In the genomic region with DNA sequence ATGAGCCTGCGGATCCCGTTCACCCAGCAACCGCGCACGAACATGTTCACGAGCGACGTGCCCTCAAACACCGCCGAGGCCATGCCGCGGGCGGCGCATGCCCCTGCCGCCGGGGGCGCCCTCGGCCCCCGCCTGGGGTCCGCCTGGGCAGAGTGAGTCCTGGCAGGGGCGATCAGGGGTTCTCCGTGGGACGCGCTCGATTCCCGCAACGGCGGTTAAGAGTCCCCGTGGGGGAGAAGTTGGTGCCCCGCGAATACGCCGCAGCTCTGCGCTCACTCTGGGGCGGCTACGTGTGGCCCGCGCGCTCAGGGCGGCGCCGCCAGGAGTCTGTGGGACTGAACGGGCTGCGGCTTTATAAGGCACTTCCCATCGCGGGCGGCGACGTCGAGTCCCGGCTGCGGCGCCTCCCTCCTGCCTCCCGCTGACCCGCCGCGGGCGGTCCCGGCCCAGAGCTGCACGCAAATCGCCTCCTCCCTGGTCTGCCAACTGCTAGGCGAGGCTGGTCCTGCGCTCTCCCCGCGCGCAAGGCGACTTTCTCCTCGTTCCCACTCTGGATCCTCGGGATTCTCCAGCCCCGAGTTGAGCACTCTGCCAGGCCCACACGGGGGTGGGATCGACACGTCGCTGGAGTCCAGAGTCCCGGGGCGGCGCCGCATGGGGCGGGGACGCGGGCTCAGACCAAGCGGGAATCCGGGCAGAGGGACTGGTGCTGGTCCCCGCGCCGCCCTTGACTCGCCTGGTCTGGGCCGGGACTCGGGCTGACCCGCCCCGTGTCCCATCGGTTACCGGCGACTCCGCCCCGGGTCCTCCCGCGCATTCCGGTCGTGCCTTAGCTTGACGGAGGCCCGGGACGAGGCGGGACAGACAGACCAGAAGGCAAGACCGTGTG, we compare ENCODE assay signal across 9 mouse cellular contexts. TPM values are rescaled to one million over a fixed set of nuclear protein-coding genes. Genes with fewer than 3 reads are reported as not detected.
DNase-seq lines count a peak whose midpoint lies in the region; ATAC-seq and TF ChIP-seq lines count a peak whose summit lies in the region.
"Had no signal": no experiment of that assay in that cellular context is flagged by ENCODE, and none has a peak within 500 bp of the region (broad histone marks: within the 10 kb centered on the region; RNA-seq: fewer than 3 reads in every experiment).

No protein-coding gene starts in this region.

- no peak overlapping the region for H3K27ac ChIP-seq in forebrain, embryonic 13.5 days
- peak overlapping the region; percentile 90 for H3K27ac ChIP-seq in heart, postnatal 0 days (ENCODE audit: low read depth)
- H3K27ac ChIP-seq: macrophage had no signal

- ATAC-seq in forebrain, embryonic 13.5 days: peak; percentile 63
- ATAC-seq in heart, postnatal 0 days (ENCODE audit: insufficient read depth, low read depth): peak; percentile 72
- ATAC-seq in neutrophil, adult 5-6 weeks (ENCODE audit: extremely low read depth, insufficient number of reproducible peaks, low FRiP score, poor library complexity, severe bottlenecking): peak; percentile 33

- TF ChIP-seq POLR2A in lung, adult 2 months (IDR thresholded peaks at IDR 0.05; ENCODE audit: borderline replicate concordance, extremely low read depth, low read depth, low read length): peak; percentile 81; the same call in 1 of the 2 replicates

- H3K36me3 ChIP-seq in forebrain, embryonic 13.5 days (ENCODE audit: poor library complexity, severe bottlenecking): no peaks in the 10 kb centered on the region
- H3K36me3 ChIP-seq in heart, postnatal 0 days (replicated peaks; ENCODE audit: control insufficient read depth, insufficient read depth, low read length): no peaks in the 10 kb centered on the region

- TF ChIP-seq CTCF in heart, postnatal 0 days (IDR thresholded peaks at IDR 0.05; ENCODE audit: low read depth): no peak; the same call in 1 of the 2 replicates
- TF ChIP-seq CTCF in lung, adult 2 months (IDR thresholded peaks at IDR 0.05; ENCODE audit: insufficient read depth, low read length): peak; percentile 28; the same call in 1 of the 2 replicates

- 0 out of 2 replicates have a peak, but pooled peaks have one; percentile 18 for TF ChIP-seq EP300 in heart, postnatal 0 days (IDR thresholded peaks at IDR 0.05; ENCODE audit: low read depth)

- H3K9ac ChIP-seq in forebrain, embryonic 13.5 days: peak overlapping the region; percentile 63
- H3K9ac ChIP-seq in heart, postnatal 0 days (replicated peaks; ENCODE audit: low read depth, low read length): peak overlapping the region; percentile 83

- H3K9me3 ChIP-seq in forebrain, embryonic 13.5 days (replicated peaks): no peaks in the 10 kb centered on the region
- no peaks in the 10 kb centered on the region for H3K9me3 ChIP-seq in heart, postnatal 0 days (replicated peaks; ENCODE audit: control insufficient read depth, low read length)

- H3K4me2 ChIP-seq in forebrain, embryonic 13.5 days: peak overlapping the region; percentile 95
- H3K4me2 ChIP-seq in heart, postnatal 0 days (ENCODE audit: low read depth, low read length): peak overlapping the region; percentile 90

- peaks cover 74% of the 10 kb centered on the region for H3K27me3 ChIP-seq in forebrain, embryonic 13.5 days
- H3K27me3 ChIP-seq in heart, postnatal 0 days (ENCODE audit: control insufficient read depth, insufficient read depth, low read length): no peaks in the 10 kb centered on the region

- H3K4me3 ChIP-seq in forebrain, embryonic 13.5 days: peak overlapping the region; percentile 53
- peak overlapping the region; percentile 77 for H3K4me3 ChIP-seq in heart, postnatal 0 days (ENCODE audit: low read depth, low read length)
- peak overlapping the region; percentile 94 for H3K4me3 ChIP-seq in lung, adult 2 months (replicated peaks; ENCODE audit: extremely low read depth, low read depth, low read length)

- H3K4me1 ChIP-seq in forebrain, embryonic 13.5 days: peaks cover 27% of the 10 kb centered on the region
- H3K4me1 ChIP-seq in heart, postnatal 0 days (ENCODE audit: control insufficient read depth, insufficient read depth): peaks cover 14% of the 10 kb centered on the region; the same call in 1 of the 2 replicates
- peaks cover 11% of the 10 kb centered on the region for H3K4me1 ChIP-seq in lung, adult 2 months (ENCODE audit: control insufficient read depth, insufficient read depth, low read length)

- 1% methylated on average over 103 of the region's 105 CpGs for WGBS in forebrain, embryonic 13.5 days
- under 1% methylated on average over 100 of the region's 105 CpGs for WGBS in heart, postnatal 0 days
- WGBS in lung, adult 2 months: under 1% methylated on average over 105 of the region's 105 CpGs

- peak; percentile 6 to 15 for DNase-seq in cerebellum, postnatal 36 days
- DNase-seq in cerebellum, adult 11 months: no peak
- DNase-seq in heart, postnatal 0 days (ENCODE audit: low spot score): peak; percentile 62
- peak; percentile 88 for DNase-seq in kidney, postnatal 14 days
- DNase-seq in lung, adult 2 months: peak; percentile 87
- DNase-seq in thymus, adult 18-20 months: peak; percentile 12 to 20

RNA-seq across cellular contexts. Expression of a gene that starts 0.7 kb away (rescaled TPM):
- 4.4 and 6.1 TPM in 2 replicates for polyA plus RNA-seq in forebrain, embryonic 13.5 days (2015; fragmentation: Nextera tagmentation; extraction: Ambion mirVana)
- 29.5 and 31.2 TPM in 2 replicates for total RNA-seq in heart, postnatal 0 days (2014; rRNA removed; ENCODE audit: low replicate concordance)
- 15.9 and 16.5 TPM in 2 replicates for polyA plus RNA-seq in heart, postnatal 0 days (2015; fragmentation: Nextera tagmentation; extraction: Ambion mirVana)
- polyA plus RNA-seq in lung, adult 2 months (2012; rRNA removed): 131 and 170 TPM in 2 replicates
- total RNA-seq in neutrophil, adult 5-6 weeks (2017): 43.8 and 49.6 TPM in 2 replicates
